Mouse (Mus musculus): ENCODE data around the gene Dnm3.

The Dnm3 gene

DNA sequence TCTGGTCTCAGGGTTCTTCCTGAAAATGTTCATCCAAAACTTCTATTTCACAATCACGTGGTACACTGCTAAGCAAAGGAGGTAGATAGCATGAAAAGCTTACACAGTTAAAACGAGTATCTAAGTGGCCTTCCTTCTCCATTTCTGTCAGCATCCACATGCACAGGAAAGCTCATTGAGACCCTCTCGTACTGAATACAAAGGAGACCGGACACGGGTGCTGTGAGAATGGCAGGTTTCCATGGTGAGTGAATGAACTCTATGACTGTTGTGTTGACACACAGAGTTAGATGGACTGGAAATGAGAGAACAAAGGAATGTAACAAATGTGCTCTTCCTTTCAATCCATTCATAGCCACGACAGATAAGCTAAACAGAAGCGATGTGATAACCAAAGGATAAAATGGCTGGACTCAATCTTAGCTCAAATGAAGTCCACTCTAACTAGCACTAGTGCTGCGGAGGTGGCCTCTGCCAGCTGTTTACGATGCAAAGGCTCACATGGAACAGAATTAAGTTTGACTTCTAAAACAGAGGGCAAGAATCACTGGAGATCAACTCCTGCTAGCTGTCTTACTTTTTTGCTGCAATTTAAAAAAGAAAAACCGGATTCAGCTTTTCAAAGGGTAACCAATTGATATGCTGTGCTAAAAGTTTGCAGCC lies 268.2 kb downstream of the Dnm3 start:
- peak; percentile 81 for DNase-seq (ENCODE audit: low spot score)

- peak; percentile 68 for DNase-seq (ENCODE audit: low spot score)
Observed at GRCm38 (mm10) chr1:162209010-162209409, 268.8 kb downstream of the Dnm3 start.

- no peak for DNase-seq (ENCODE audit: low spot score)
Observed at GRCm38 (mm10) chr1:162207708-162208043, 270.2 kb downstream of the Dnm3 start.

DNA sequence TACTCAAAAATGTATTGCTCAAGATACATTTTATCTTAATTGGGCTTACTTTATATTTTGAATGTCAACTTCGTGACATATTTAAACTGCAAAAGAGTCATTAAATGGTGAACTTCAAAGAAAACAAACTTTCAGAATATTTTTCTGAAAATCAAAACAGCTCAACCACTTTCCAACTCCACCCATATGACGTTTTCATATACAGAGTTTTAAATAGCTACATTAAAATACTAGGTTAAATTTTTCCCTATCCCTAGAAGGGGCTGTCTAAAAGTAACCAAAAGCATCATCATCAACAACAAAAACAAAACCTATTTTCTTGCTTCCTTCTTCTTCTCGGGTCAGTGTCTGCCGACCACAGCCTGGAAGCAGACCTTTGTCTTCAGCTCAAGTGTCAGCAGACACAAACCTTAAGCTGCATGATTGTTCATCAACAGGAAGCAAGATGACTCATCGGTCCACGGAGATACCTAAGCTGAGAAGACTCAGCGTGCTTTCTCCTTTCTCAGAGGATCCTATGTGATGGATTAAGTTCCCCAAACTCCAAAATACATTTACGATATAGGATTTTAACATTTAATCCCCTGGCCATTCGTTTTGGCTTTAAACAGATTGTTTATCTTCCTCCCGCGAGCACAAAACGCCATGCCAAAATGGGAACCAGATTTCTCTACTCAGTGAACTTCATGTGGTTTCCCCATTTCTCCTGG lies 270.7 kb downstream of the Dnm3 start:
- peak; percentile 62 for DNase-seq (ENCODE audit: low spot score)

GRCm38 (mm10) chr1:162202465-162203348 lies 275.1 kb downstream of the Dnm3 start:
- peak; percentile 47 for DNase-seq (ENCODE audit: low spot score)

- no peak for DNase-seq (ENCODE audit: low spot score)
Observed at GRCm38 (mm10) chr1:162200446-162200845, 277.4 kb downstream of the Dnm3 start.

DNA sequence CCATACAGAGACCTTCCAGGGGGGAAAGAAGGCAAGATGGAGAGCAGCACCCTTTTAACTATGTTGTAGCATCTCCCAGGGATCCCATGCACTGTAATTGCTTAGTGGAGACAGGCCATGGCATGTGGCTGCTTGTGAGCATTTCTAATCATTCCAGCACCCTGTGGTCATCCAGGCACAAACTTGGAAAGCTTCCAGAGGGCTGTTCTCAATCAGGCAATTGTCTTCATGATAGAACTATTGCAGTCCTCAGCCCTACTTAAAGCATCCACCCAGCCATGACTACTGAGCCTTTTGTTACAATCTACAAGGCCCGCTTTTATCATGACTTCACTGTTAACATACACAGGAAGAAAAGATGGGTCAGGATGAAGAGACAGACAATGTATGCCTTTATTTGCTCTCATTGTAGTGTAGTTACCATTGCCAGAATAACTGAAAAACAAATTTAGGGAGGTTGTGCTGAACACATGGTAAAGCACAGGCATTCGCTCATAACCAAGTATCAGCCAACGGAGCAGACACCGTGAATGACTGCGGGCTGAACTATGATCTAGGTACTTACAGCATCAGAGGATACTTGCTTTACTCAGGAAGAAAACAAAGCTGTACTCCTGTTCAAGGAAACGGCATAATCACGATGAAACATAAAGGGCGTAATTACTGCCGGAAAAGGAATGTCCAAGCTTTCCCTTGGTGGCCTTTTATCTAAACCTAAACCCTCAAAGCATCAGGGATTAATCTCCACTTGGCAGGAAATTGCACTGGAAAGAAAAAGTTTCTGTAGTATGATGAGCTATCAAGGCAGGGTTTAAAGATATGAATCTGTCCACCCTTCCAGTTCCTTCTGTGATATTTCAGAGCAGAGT lies 280.8 kb downstream of the Dnm3 start:
- no peak for DNase-seq (ENCODE audit: low spot score)

DNA sequence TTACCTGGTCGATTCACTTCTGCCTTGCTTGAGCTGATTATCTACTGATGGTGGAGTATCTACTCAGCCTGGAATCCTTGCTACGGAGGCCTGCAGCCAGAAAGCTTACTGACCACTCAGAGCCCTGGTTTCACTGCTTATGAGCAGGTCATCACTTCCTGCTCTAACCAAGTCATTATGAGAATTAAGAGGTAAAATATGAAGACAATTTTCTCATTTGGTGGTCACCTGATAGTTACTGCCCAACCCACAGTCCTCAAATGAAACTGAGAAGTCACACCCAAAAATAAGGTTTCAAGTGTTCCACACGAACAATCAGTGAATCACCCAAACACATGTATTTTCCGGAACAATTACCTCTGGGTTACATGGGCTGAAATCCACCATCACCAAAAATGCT lies 289.1 kb downstream of the Dnm3 start:
- no peak for DNase-seq (ENCODE audit: low spot score)

DNA sequence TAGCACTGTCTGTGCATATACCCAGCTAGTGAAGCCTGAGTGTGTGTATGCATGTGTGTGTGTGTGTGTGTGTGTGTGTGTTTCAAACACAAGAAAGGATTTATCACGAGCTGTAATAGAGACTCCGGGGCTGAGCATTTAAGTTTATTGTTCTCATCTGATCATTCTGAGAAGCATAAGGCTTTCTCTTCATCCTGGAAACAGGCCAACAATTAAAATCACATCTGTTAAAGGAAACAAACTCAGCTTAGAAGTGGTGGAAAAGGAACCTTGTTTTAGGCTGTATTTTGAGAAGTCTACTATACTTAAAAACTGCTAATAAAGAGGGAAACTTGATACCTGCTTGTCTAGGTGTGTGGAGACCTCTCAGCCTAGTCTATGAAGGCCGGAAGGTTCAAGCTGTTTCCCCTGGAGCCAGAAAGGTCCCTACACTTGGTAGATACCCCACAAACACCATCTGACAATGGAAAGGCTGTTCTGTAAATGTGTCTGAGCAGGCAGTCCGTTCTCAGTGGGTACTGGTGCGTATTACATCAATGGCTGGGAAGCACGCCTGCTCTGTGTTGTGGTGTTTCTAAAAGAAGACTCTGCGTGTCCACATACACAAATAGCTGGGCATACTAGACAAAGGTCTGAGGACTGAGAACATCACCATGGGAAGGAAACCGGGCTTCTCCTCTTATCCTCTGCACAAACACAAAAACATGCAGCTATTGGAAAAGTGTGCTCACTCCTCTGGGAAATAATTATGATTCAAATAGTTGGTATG lies 290.3 kb downstream of the Dnm3 start:
- DNase-seq (ENCODE audit: low spot score): peak; percentile 44

DNA sequence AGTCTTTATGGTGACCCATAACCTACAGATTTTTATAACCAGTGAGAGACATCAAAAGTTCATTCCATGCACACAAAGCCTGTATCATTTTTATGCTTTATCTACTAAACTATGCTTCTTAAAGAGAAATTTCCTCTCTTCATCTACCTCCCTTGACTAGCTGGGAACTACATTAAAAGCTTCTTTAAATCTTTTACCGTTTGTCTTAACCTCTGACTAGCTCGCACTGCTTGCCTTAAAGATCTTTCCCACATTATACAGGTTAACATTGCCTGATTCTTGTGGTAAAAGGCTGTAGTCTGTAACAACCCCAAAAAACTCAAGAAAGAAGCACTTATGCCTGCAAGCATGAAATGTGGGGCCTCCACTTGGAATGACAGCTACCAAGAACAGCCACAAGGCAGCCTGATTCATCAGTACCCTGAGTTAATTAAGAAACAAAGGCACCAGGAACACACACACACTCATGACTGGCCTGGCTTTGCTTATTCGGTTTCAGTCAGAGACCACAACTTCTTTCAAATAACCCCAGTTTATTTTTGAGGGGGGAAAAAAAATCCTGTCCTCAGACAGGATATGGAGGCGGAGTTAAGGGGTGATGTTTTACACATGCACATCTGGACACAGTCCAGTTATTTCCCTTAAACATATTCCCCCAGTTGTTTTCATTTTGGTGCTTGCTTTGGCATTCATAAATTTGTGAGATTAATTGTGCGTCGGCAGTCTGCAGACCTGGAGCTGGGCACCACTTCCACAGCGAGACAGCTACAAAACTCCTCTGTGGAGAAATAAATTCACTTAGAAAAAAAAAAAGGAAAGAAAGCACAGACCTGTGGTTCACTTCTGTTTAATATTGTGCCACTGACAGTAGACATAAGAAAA lies 291.1 kb downstream of the Dnm3 start:
- DNase-seq (ENCODE audit: low spot score): peak; percentile 55

DNA sequence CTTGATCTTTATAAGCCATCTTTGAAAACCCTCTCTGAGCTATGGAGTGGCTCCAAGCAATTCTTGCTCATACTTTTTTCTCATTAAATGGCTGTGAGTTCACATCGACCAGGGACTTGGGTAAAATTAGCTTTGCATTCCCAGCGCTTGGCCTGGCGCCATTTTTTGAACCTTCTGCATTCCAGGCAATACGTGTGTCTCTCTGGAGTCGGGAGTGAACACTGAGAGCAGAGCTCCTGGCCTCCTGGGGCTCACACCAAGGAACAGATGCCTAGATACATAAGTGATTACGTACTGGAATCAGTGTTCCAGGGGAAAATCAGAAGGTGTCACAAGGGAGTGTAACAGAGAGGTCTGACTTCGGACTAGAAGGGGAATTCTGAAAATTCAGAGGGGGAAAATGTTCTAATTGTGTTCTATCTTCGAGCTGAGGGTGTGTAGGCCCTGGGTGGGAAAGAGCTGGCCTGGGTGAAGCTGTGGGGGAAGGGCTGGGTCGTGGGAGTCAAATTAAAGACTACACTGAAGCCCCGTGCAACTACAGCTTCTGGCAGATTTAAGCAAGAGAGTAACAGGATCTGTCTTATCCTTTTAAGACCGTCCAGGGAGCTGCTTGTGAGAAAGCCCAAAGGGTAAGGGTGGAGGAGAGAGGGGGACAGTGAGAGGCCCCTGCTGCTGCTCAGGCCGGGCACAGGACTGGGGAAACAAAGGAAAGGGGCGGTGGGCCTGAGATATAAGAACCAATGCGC lies 293.7 kb downstream of the Dnm3 start:
- no peak for DNase-seq (ENCODE audit: low spot score)

GRCm38 (mm10) chr1:162183438-162183837 lies 294.4 kb downstream of the Dnm3 start:
- DNase-seq (ENCODE audit: low spot score): no peak

- DNase-seq (ENCODE audit: low spot score): no peak
Observed at GRCm38 (mm10) chr1:162181187-162181975, 296.5 kb downstream of the Dnm3 start.

DNA sequence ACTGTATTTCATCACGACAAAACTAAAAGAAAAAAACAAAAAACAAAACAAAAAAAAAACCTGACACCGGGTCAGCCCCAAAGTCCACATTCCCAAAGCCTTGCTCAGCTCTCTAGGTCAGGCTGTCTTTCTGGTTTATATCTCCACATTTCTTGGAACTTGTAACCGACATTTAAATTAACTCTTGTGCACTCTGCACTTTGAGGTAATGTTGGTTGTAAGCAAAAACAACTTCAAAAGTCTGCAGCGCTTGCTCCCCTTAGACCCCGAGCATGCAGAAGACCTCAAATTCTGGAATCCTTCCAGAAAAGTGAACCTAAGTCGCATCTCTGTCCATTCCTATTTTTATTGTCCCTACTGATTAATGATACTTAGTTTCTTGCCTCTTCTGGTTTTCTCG lies 297.4 kb downstream of the Dnm3 start:
- DNase-seq (ENCODE audit: low spot score): no peak

DNA sequence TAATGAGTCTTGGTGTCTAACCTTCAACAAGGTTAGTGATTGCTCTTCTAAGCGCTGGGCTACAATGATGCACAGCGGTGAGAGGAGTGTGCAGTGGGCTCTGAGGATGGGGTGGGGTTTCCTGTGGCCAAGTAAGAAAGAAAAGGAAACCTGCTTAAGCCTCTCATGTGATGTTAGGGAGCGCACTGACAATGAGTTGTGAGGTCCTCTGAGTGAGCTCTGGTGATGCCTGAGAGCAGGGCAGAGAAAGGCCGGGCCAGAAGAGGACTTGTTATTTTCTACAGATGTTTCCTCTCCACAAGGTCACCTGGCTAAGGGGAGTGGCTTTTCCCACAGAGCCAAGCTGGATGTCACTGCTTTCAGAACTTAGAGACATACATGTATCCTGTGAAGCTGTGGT lies 298.4 kb downstream of the Dnm3 start:
- no peak for DNase-seq (ENCODE audit: low spot score)

- no peak for DNase-seq (ENCODE audit: low spot score)
Observed at GRCm38 (mm10) chr1:162172806-162173205, 305.0 kb downstream of the Dnm3 start.

- DNase-seq (ENCODE audit: low spot score): no peak
Observed at GRCm38 (mm10) chr1:162163687-162164484, 313.9 kb downstream of the Dnm3 start.

- no peak for DNase-seq (ENCODE audit: low spot score)
Observed at GRCm38 (mm10) chr1:162162677-162163076, 315.2 kb downstream of the Dnm3 start.
